Mouse (Mus musculus): Measurements from ENCODE around the gene Ajuba. TPM values are rescaled to one million over a fixed set of nuclear protein-coding genes. Genes with fewer than 3 reads are reported as not detected.
A peak's percentile ranks its signal among the peaks of the same experiment; 100 is the strongest.
"Not testable (repeated sequence)": the region's sequence is repeated elsewhere in the genome, so short reads cannot be mapped to it uniquely, and the experiment has no call there.

Ajuba gene
- 1 to 10 TPM in 2 of 26 experiments, under 1 TPM in 11, not detected in 13; 0.26 to 2.5 (median 0.47) TPM for total RNA-seq (2018; cell fraction: chromatin; rRNA removed)
- under 1 TPM; 0.07 to 0.74 (median 0.29) TPM for total RNA-seq (2018; cell fraction: cytosol; rRNA removed)
- 1 to 10 TPM in 5 of 26 experiments, under 1 TPM in 19, not detected in 2; 0.12 to 1.7 (median 0.38) TPM for total RNA-seq (2018; cell fraction: nucleus; rRNA removed)
- polyA plus RNA-seq (2018) = 0.33 to 0.94 TPM (median 0.66 TPM) in 3 replicates

DNA sequence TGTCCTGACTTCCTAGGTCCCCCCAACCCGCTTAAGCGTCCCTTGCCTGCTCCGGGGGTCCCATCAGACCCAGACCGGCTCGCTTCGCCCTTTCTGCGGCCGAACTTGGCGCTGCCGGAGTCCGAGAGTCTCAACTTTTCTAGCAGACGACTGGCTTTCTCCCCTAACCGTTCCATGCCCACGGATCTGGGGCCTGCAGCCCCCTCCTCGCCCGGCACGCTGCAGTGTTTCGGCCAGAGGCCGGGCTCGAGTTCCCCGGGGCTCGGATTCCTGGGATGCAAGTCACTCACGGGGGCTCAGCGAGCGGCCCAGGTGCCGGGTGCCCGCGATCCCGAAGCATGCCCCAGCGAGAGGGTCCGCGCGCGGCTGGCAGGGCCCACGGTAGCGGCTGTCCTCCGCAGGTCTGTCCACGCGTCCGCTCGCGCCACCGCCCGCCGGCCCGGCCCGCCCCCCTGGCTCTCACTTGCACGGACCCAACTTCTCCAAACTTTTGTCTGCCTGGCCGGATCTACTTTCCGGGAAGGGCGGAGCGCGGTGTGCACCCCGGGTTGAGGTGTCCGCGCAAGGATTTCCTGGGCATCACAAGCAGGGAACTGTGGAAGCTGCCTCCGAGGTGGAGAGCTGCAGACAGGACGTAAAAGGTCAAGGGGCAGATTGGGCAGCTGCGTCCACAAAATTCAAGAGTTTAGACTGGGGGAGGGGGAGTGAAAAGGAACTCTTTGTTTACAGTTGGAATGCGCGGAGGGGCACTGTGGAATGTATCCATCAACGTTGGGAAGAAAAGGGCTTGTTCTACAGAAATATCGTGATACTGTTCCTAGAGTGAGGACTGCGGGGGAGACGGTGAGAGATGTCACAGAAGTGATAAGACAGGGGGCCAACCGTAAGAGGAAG lies at the start of gene Ajuba:
TSS of gene Ajuba (minus strand) at position 470 of the 894 bp plus-strand sequence.
- Histone ChIP-seq H3K79me2 (ENCODE audit: inconsistent target) (no peaks in the 10 kb centered on the region), H3K4me3 (ENCODE audit: inconsistent target) (peak within 1 kb of the TSS; percentile 54), H3K27ac (peak within 1 kb of the TSS; percentile 28; the same call in 1 of the 2 replicates), H3K36me3 (ENCODE audit: inconsistent target) (no peaks in the 10 kb centered on the region)
- 1% methylated on average over 65 of the region's 66 CpGs for WGBS (ENCODE audit: missing documents)

DNA sequence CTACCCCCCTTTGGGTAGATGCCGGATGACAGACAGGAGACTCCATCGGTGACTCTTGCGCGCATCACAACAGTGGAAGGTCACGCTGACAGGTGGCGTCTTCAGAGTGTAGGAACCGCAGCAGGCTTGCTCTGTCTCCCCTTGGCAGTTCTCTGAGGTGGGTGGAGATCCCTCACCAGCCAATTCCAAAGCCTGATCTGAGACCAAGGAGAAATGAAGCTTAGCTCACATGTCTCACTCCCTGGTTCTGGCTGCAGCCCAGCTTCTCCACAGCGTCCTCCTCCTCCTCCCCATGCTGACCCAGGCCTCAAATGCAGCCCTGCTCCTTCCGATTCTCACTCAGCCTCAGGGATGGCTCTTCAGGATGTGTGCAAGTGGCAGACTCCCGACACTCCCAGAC lies 47.6 kb upstream of the Ajuba start:
- 94% methylated on average over 9 of the region's 10 CpGs for WGBS (ENCODE audit: missing documents)
- Histone ChIP-seq H3K4me3 (ENCODE audit: inconsistent target) (no peak overlapping the region), H3K27ac (no peak overlapping the region), H3K36me3 (ENCODE audit: inconsistent target) (no peaks in the 10 kb centered on the region), H3K79me2 (ENCODE audit: inconsistent target) (no peaks in the 10 kb centered on the region)

DNA sequence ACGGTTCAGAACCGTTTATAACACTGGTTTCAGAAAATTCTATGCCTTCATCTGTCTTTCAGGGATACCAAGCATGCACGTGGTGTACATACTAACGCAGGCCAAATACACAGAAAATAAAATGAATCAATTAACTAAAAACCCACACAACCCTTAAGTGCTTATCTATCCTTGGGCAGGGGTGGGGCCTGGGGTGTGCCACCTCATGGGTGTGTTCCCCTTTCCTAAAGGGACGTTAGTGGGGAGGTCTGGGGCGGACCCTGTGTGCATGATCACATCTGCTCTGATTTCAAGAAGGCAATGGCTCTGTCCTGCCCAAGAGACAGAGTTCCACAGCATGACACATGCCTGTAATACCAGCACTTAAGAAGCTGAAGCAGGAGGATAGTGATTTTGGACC lies 46.0 kb upstream of the Ajuba start:
- no peak overlapping the region for H3K4me3 ChIP-seq (ENCODE audit: inconsistent target)

DNA sequence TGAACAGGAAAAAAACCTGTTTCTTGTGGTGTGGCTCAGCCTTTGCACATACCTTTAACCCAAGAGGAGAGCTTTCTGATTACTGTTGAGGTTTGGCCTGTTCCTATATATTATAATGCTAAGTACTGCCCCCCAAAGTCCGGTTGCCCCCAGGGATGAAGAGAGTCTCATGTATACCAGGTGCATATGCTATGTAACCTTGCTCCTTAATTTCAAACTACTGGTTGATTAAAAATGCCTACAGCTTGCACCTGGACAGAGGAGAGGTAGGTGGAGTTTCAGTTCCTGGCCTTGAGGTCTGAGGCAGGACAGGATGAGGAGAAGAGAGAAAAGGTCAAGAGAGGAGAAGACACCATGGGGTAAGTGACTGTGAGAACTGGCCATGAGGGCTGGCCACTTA lies 43.8 kb upstream of the Ajuba start, which contains the start of gene Psmb11:
TSS of gene Psmb11 (plus strand) at position 301 of the 400 bp plus-strand sequence.
- Histone ChIP-seq H3K27ac (no peak within 1 kb of the TSS), H3K36me3 (ENCODE audit: inconsistent target) (no peaks in the 10 kb centered on the region), H3K4me3 (ENCODE audit: inconsistent target) (no peak within 1 kb of the TSS), H3K79me2 (ENCODE audit: inconsistent target) (peaks cover 16% of the 10 kb centered on the region)
- WGBS (ENCODE audit: missing documents) = 100% methylated on average over 1 of the region's 1 CpGs

More for the DNA sequence above, 46.0 kb upstream of the Ajuba start:
- H3K36me3 ChIP-seq (ENCODE audit: inconsistent target) = no peaks in the 10 kb centered on the region
- no peaks in the 10 kb centered on the region for H3K79me2 ChIP-seq (ENCODE audit: inconsistent target)
- no peak overlapping the region for H3K27ac ChIP-seq
- 84% methylated on average over 6 of the region's 6 CpGs for WGBS (ENCODE audit: missing documents)

DNA sequence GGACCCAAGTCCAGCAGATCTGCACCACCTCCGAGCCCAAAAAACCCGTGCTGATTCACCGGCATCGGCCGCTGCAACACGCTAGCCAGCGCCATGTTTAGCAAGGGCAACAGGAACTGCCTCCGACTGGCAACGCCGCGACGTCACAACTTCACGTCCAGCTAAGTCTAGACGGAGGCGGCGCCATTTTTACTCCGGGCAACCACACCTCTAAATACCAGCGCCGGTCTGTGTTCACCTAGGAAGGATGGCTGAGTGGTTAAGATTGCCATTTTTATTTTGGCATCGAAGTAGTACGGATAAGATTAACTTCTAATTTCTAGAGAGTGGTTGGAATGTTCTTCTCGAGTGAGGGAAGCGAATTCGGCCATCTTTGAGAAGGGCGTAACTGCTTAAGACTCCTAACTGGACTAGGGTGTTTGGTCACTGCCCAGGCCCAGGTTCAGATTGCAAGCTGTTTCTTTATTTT lies 40.6 kb upstream of the Ajuba start, which contains the start of gene Psmb5:
TSS of gene Psmb5 (minus strand) at position 126 of the 469 bp plus-strand sequence.
- Histone ChIP-seq H3K4me3 (ENCODE audit: inconsistent target) (peak within 1 kb of the TSS; percentile 89), H3K36me3 (ENCODE audit: inconsistent target) (peaks cover 17% of the 10 kb centered on the region; the same call in 1 of the 2 replicates), H3K27ac (peak within 1 kb of the TSS; percentile 75), H3K79me2 (ENCODE audit: inconsistent target) (peaks cover 30% of the 10 kb centered on the region)
- under 1% methylated on average over 13 of the region's 25 CpGs for WGBS (ENCODE audit: missing documents)

DNA sequence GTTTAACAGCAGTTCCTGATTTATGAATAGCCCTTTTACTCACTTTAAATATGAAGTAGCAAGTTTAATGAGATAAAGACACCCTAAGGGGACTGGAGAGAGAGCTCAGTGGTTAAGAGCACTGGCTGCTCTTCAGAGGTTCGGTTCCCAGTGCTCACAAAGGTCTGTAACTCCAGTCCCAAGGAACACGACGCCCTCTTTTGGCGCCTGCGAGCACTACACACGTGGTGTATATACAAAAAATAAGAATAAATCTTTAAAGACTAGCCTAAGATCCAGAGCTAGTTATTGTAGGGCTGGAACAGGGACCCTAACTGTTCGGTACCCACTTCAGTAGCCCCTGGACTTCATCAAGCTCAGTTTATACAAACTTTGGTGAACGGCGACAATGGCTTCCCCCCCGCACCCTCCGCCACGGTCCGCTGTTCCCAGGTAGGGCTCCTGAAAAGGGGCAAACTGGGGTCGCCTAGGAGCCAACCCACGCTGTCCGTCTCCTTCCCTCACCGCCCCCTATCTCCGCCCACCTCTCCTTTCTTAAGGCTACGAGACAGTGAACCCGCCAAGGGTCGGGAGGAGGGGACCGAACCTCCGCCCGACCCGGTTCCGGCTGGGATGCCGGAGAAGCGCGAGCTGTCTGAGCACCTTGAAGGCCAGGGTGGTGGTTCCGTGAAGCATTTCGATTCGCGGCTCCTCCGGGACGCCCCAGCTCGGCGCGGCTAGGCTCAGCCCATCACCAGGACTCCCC lies 40.0 kb upstream of the Ajuba start:
- H3K27ac ChIP-seq = peak overlapping the region; percentile 75
- peaks cover 22% of the 10 kb centered on the region; the same call in 1 of the 2 replicates for H3K36me3 ChIP-seq (ENCODE audit: inconsistent target)
- H3K79me2 ChIP-seq (ENCODE audit: inconsistent target) = peaks cover 30% of the 10 kb centered on the region
- 5% methylated on average over 38 of the region's 38 CpGs for WGBS (ENCODE audit: missing documents)
- peak overlapping the region; percentile 89 for H3K4me3 ChIP-seq (ENCODE audit: inconsistent target)

DNA sequence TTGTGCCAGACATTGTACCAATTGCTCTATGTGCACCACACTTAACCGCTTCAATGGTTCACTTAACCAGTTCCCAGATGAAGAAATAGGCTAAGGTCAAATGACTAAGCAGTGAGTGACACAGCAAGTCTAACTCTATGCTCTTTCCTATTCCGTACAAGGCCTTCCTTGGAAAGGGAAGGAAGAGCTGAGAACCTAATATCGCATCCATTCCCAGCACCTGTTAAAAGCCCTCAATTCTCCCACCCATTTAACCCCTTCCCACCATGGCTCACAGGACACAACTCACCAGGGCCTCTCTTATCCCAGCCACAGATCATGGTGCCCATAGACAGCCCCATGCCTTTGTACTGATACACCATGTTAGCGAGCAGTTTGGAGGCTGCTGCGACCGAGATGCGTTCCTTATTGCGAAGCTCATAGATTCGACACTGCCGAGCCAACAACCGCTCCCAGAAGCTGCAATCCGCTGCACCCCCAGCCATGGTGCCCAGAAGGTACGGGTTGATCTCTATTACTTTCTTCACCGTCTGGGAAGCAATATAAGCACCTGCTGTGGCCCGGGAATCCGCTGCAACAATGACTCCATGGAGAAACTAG lies 39.0 kb upstream of the Ajuba start:
- no peak overlapping the region for H3K27ac ChIP-seq
- H3K79me2 ChIP-seq (ENCODE audit: inconsistent target) = peaks cover 30% of the 10 kb centered on the region
- peaks cover 22% of the 10 kb centered on the region; the same call in 1 of the 2 replicates for H3K36me3 ChIP-seq (ENCODE audit: inconsistent target)
- no peak overlapping the region for H3K4me3 ChIP-seq (ENCODE audit: inconsistent target)
- 86% methylated on average over 15 of the region's 16 CpGs for WGBS (ENCODE audit: missing documents)

DNA sequence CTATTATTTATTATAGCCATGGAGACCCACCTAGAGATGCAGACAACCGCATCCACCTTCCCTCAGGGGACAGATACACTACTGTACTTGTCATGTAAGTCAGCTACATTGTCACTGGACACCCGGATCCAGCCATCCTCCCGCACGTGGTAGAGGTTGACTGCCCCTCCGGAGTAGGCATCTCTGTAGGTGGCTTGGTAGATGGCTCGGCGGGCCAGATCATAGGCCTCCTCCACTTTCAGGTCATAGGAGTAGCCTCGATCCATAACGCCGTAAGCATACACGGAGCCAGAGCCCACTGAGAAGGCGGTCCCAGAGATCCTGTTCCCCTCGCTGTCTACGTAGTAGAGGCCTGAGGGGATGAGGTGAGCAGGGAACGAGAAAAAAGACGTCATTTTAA lies 36.8 kb upstream of the Ajuba start:
- H3K4me3 ChIP-seq (ENCODE audit: inconsistent target); H3K27ac ChIP-seq: not testable (repeated sequence)
- Histone ChIP-seq H3K36me3 (ENCODE audit: inconsistent target) (peaks cover 22% of the 10 kb centered on the region; the same call in 1 of the 2 replicates), H3K79me2 (ENCODE audit: inconsistent target) (peaks cover 30% of the 10 kb centered on the region)
- 96% methylated on average over 10 of the region's 16 CpGs for WGBS (ENCODE audit: missing documents)

DNA sequence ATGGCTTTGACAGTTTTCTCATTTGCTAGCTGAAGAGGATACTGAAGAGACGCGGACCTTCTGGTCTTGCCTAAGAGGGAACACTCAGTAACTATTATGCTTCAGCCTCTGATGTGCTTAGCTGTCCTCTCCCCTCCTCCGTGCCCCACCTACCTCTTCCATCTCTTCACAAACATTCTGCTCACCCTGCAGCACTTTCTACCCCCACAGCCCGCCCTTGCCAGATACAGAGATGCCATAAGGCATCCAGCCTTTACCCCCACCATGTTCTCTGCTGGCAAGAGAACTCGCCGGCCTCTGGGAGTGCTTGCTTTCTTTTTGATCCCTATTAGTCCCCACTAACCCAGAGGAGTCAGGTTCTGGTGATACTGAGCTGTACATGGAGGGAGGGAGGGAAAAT lies 33.3 kb upstream of the Ajuba start:
- H3K36me3 ChIP-seq (ENCODE audit: inconsistent target) = peaks cover 22% of the 10 kb centered on the region; the same call in 1 of the 2 replicates

DNA sequence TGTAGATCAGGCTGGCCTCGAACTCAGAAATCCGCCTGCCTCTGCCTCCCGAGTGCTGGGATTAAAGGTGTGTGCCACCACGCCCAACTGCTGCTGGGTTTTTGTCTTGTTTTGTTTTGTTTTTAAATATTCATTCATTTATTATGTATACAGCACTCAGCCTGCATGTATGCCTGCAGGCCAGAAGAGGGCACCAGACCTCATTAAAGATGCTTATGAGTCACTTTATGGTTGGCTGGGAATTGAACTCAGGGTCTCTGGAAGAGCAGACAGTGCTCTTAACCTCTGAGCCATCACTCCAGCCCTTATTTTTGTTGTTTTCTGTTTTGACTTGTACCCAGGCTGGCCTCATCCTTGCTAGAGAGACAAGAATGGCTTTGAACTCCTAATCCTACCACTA lies 32.6 kb upstream of the Ajuba start:
- peaks cover 17% of the 10 kb centered on the region; the same call in 1 of the 2 replicates for H3K36me3 ChIP-seq (ENCODE audit: inconsistent target)
- WGBS (ENCODE audit: missing documents) = 90% methylated on average over 2 of the region's 4 CpGs
- no peak overlapping the region for H3K27ac ChIP-seq
- H3K79me2 ChIP-seq (ENCODE audit: inconsistent target) = peaks cover 3% of the 10 kb centered on the region; the same call in 1 of the 2 replicates
- H3K4me3 ChIP-seq (ENCODE audit: inconsistent target) = no peak overlapping the region

More for the DNA sequence above, 33.3 kb upstream of the Ajuba start:
- H3K79me2 ChIP-seq (ENCODE audit: inconsistent target) = peaks cover 10% of the 10 kb centered on the region
- WGBS (ENCODE audit: missing documents) = 91% methylated on average over 6 of the region's 6 CpGs
- no peak overlapping the region for H3K4me3 ChIP-seq (ENCODE audit: inconsistent target)
- H3K27ac ChIP-seq = no peak overlapping the region

DNA sequence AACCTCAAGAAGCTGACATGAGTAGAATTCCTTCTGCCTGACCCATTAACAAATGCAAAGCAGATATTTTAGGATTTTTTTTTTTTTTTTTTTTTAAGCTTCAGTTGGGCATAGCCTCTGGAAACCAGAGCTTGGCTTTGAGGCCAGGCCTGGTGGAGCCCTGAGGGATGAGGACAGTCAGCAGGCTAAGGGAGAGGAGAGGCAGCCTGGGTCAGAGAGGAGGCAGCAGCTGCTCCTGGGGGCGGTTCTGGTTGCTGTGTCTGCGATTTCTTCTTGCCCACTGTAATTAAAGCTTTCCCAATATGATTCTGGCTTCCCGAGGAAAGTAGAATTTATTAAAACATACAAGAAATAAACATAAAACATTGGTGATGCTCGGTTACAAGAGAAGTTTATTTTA lies 31.9 kb upstream of the Ajuba start:
- Histone ChIP-seq H3K79me2 (ENCODE audit: inconsistent target) (no peaks in the 10 kb centered on the region), H3K4me3 (ENCODE audit: inconsistent target) (no peak overlapping the region), H3K36me3 (ENCODE audit: inconsistent target) (peaks cover 11% of the 10 kb centered on the region; the same call in 1 of the 2 replicates), H3K27ac (no peak overlapping the region)
- 96% methylated on average over 4 of the region's 4 CpGs for WGBS (ENCODE audit: missing documents)

DNA sequence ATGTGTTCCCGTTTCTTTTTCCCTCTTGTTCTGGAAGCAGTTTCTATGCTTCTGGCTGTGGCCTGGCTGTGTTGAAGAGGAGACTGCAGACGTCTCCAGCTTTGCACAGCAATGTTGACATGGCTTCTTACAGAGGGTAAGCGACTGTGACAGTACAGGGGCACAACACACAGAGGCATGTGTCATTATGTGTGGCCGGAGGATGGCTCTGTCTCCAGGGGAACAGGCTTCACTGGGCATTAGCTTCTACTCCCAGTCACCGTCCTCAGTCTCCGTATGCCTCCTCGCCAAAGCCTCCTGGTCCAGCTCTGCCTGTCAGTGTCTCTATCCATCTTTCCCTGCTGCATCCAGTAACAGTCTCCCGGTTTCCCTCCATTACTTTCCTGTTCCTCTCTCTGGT lies 29.9 kb upstream of the Ajuba start:
- Histone ChIP-seq H3K79me2 (ENCODE audit: inconsistent target) (no peaks in the 10 kb centered on the region), H3K4me3 (ENCODE audit: inconsistent target) (no peak overlapping the region), H3K27ac (no peak overlapping the region), H3K36me3 (ENCODE audit: inconsistent target) (no peaks in the 10 kb centered on the region)
- 78% methylated on average over 8 of the region's 8 CpGs for WGBS (ENCODE audit: missing documents)

DNA sequence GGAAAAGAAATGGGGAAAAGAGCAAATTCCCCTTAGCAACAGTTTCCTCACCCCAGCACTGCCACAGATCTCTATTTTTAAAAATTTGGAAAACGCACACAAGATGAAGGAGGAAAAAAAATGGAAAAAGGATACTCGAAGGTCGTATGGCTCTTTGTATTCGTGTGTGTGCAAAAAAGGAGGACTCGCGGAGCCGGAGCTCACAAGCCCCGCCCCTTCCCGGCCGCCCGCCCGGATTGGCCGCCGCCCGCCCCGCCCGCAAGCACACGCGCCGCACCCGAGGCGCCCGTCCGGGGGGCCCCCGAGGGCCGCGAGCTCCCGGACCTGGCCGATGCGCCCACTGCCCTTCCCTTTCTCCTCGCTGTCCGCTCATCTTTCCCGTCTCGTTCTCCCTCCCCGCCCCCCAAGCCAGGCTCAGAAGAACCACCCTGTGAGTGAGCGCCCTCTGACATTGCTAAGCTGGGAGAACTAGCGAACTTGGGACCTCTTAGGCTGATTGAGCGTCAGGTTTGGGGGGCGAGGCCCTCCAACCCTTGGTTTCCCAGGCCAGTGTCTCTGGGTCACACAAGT lies 28.5 kb upstream of the Ajuba start, which contains the start of gene 4931414P19Rik:
TSS of gene 4931414P19Rik (minus strand) at position 242 of the 570 bp plus-strand sequence.
- 1% methylated on average over 31 of the region's 39 CpGs for WGBS (ENCODE audit: missing documents)
- no peaks in the 10 kb centered on the region for H3K36me3 ChIP-seq (ENCODE audit: inconsistent target)

More for the DNA sequence above, 28.5 kb upstream of the Ajuba start, which contains the start of gene 4931414P19Rik:
- Histone ChIP-seq H3K79me2 (ENCODE audit: inconsistent target) (no peaks in the 10 kb centered on the region), H3K4me3 (ENCODE audit: inconsistent target) (peak within 1 kb of the TSS; percentile 42), H3K27ac (peak within 1 kb of the TSS; percentile 31; the same call in 1 of the 2 replicates)
